Mouse (Mus musculus): ENCODE results near the gene Slc44a2. TPM values are rescaled to one million over a fixed set of nuclear protein-coding genes. Genes with fewer than 3 reads are reported as not detected.

The Slc44a2 gene
- polyA plus RNA-seq, 1 experiment: 55.0 TPM

DNA sequence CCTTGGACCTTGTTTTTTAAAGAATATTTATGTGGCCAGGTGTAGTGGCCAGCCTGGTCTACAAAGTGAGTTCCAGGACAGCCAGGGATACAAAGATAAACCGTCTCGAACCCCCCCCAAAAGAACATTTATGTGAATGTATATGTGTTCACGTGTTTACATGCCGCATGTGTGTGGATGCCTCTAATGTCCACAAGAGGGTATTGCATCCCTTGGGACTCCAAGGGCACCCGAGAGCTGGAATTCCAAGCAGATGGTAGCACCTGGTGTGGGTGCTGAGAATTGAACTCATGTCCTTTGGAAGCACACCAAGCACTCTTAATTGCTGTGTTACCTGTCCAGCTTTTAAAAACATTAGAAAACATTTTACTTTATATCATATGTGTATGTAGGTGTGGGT is 36.9 kb upstream of the Slc44a2 start:
- Histone ChIP-seq H3K4me3 (ENCODE audit: insufficient read depth, low read length) (no peak overlapping the region), H3K4me1 (ENCODE audit: control insufficient read depth, insufficient read depth, low read length) (peaks cover 12% of the 10 kb centered on the region), H3K27ac (ENCODE audit: insufficient read depth, low read depth, low read length) (no peak overlapping the region)
- TF ChIP-seq POLR2A (IDR thresholded peaks at IDR 0.05; ENCODE audit: borderline replicate concordance, low read depth, low read length) (no peak), CTCF (IDR thresholded peaks at IDR 0.05; ENCODE audit: low read depth, low read length) (no peak)

DNA sequence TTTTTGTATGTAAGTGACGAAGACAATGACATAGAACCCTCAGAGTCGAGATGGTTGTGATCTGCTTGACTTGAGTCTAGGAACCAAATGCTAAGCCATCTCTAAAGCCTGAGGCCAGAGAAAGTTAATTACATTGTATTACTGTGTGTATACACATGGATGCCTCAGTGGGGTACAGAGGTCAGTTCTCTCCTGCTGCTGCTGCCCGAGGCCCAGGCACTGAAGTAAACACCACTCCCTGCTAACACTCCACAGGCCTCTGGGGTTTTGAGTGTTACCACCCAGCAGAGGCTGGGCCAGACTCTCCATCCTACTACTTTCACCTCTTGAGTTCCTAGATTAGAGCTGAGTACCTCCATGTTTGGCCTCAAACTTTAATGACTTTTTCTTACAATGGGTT is 36.5 kb upstream of the Slc44a2 start:
- H3K27ac ChIP-seq (ENCODE audit: insufficient read depth, low read depth, low read length): no peak overlapping the region
- no peak for TF ChIP-seq CTCF (IDR thresholded peaks at IDR 0.05; ENCODE audit: low read depth, low read length)
- no peak for TF ChIP-seq POLR2A (IDR thresholded peaks at IDR 0.05; ENCODE audit: borderline replicate concordance, low read depth, low read length)
- H3K4me3 ChIP-seq (ENCODE audit: insufficient read depth, low read length): no peak overlapping the region
- H3K4me1 ChIP-seq (ENCODE audit: control insufficient read depth, insufficient read depth, low read length): peaks cover 16% of the 10 kb centered on the region

DNA sequence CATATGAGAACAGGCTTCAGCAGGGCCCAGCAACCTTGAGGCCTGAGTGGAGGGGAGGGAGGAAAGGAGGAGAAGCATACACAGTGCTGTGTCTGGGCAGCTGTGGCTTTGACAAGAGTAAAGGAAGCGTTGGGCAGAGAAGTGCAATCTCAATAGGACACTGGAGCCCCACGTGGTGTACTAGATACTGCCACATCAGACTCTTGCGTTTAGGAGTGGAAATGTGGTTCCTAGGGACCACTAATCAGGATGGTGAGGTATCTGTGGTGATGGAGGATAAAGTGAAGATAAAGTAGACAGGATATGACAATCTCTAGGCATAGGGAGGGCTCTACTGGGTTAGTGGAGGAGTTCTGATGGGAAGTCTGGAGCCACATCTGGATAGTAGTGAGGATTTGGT is 33.7 kb upstream of the Slc44a2 start:
- Histone ChIP-seq H3K4me1 (ENCODE audit: control insufficient read depth, insufficient read depth, low read length) (peaks cover 23% of the 10 kb centered on the region), H3K27ac (ENCODE audit: insufficient read depth, low read depth, low read length) (no peak overlapping the region), H3K4me3 (ENCODE audit: insufficient read depth, low read length) (peak overlapping the region; percentile 83)
- no peak for TF ChIP-seq POLR2A (IDR thresholded peaks at IDR 0.05; ENCODE audit: borderline replicate concordance, low read depth, low read length)
- no peak for TF ChIP-seq CTCF (IDR thresholded peaks at IDR 0.05; ENCODE audit: low read depth, low read length)

DNA sequence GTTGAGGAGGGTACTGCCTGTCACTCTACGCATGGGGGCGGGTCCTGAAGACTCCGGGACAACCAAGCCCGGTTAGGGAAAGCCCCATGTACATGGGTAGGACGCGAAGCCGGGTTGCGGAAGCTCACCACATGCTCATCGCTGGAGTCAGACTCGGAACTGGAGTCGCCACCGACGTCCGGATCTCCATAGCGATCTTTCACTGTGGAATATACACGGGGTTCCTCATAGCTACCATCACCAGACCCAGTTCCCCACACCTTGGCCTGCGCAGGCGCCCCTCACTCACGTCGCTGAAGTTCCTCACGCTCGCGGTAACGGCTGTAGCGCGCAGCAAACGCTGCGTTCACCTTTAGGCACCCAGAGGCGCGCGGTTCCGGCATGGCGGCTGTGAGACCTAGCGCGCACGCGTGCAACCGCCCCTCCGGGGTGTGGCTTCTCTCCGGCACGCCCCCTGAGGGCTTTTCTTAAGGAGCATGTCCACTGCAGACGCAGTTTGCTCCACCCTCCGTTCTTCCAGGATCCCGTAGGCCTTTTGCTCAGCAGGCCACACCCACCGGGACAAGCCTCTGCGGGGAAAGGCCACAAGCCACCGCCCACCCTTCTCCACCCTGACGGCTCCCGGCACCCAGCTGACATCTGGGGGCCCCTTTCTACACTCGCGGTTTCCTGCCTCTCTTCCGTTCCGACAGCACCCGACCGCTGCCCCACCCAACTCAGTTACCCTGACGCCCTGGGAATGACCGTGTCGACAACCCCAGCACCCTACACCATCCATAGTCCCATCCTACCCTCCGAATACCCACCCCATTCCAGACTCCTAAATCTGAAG is 32.7 kb upstream of the Slc44a2 start, which contains the start of gene Kri1:
Gene Kri1 (minus strand): TSS at position 399 of the 832 bp plus-strand sequence.
- Histone ChIP-seq H3K27ac (ENCODE audit: insufficient read depth, low read depth, low read length) (peak within 1 kb of the TSS; percentile 82), H3K4me1 (ENCODE audit: control insufficient read depth, insufficient read depth, low read length) (peaks cover 23% of the 10 kb centered on the region), H3K4me3 (ENCODE audit: insufficient read depth, low read length) (peak within 1 kb of the TSS; percentile 83)
- TF ChIP-seq CTCF (IDR thresholded peaks at IDR 0.05; ENCODE audit: low read depth, low read length) (no peak), POLR2A (IDR thresholded peaks at IDR 0.05; ENCODE audit: borderline replicate concordance, low read depth, low read length) (0 out of 2 replicates have a peak, but pooled peaks have one; percentile 68)

DNA sequence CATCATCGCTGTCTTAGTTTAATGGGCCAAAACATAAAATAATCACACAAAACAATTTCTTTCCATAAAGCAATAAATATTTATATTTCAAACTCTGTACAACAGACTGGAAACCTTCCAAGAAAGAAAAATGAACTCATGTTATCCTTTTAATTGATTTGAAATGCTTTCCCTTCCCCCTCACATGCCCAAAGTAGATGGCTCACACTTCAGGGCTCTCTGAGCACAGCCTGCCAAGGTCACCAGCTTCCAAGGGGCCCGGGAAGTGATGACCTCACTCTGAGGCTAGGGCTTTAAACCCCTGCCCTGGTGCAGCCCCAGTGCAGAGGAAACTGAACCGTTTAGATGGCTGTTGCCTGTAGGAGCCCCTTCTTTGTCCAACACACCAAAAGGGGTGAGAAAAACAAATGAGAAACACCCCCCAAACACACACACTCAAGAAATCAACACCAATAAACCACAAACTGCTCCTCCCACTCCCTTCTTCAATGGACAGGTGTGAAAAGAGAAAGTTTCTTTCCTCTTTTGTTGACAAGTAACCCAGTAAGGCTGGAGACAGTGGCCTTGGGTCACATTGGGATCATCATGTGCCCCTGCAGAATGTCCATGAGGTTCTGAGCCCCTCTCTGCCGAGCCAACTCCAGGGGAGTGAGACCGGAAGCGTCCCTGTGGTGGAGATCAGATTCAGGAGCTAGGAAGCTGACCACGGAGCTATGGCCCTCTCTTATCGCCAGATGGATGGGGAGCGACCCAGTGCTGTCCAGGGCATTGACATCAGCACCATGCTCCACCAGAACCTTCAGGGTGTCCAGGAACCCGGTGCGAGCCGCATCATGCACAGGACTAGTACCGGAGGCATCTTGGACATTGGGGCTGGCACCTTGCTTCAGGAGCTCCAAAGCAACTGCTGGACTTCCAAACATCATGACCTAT is 31.8 kb upstream of the Slc44a2 start:
- TF ChIP-seq POLR2A (IDR thresholded peaks at IDR 0.05; ENCODE audit: borderline replicate concordance, low read depth, low read length) (no peak), CTCF (IDR thresholded peaks at IDR 0.05; ENCODE audit: low read depth, low read length) (no peak)
- Histone ChIP-seq H3K4me1 (ENCODE audit: control insufficient read depth, insufficient read depth, low read length) (peaks cover 23% of the 10 kb centered on the region), H3K4me3 (ENCODE audit: insufficient read depth, low read length) (peak overlapping the region; percentile 18), H3K27ac (ENCODE audit: insufficient read depth, low read depth, low read length) (peak overlapping the region; percentile 71)

DNA sequence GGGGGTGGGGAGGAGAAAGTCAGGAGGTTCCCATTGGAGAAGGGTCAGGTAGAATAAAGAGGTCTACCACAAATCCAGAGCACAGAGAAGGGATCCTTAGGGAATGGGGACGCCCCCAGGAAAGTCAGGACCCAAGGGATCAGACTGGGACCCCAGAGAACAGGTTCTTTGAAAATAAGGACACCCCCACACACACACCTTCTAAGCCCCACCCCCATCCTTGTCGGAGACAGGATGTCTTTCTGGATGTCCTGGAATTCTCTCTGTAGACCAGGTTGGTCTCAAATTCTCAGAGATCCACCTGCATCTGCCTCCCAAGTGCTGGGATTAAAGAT is 31.2 kb upstream of the Slc44a2 start:
- Histone ChIP-seq H3K4me1 (ENCODE audit: control insufficient read depth, insufficient read depth, low read length) (peaks cover 23% of the 10 kb centered on the region), H3K4me3 (ENCODE audit: insufficient read depth, low read length) (no peak overlapping the region), H3K27ac (ENCODE audit: insufficient read depth, low read depth, low read length) (no peak overlapping the region)
- TF ChIP-seq CTCF (IDR thresholded peaks at IDR 0.05; ENCODE audit: low read depth, low read length) (no peak), POLR2A (IDR thresholded peaks at IDR 0.05; ENCODE audit: borderline replicate concordance, low read depth, low read length) (no peak)

DNA sequence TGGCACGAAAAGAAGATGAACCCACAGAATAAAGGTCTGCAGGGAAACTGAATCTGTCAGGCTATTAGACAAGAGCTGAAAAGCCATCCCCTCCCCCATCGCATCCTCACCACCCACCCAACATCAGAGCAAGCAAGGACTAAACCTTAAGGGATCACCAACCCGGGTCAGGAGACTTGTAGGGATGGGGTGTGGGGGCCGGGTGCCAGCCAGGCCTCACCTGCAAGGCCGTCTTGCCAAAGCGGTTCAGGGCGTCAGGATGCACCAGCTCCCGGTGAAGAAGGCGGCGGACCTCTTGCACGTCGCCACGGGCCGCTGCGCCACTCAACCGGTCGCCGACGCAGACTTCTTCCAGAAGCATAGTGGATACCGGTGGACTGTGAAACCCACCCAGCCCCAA is 29.9 kb upstream of the Slc44a2 start:
- H3K4me1 ChIP-seq (ENCODE audit: control insufficient read depth, insufficient read depth, low read length): peaks cover 23% of the 10 kb centered on the region
- TF ChIP-seq POLR2A (IDR thresholded peaks at IDR 0.05; ENCODE audit: borderline replicate concordance, low read depth, low read length): no peak
- no peak for TF ChIP-seq CTCF (IDR thresholded peaks at IDR 0.05; ENCODE audit: low read depth, low read length)
- peak overlapping the region; percentile 76 for H3K4me3 ChIP-seq (ENCODE audit: insufficient read depth, low read length)
- peak overlapping the region; percentile 34 for H3K27ac ChIP-seq (ENCODE audit: insufficient read depth, low read depth, low read length)

DNA sequence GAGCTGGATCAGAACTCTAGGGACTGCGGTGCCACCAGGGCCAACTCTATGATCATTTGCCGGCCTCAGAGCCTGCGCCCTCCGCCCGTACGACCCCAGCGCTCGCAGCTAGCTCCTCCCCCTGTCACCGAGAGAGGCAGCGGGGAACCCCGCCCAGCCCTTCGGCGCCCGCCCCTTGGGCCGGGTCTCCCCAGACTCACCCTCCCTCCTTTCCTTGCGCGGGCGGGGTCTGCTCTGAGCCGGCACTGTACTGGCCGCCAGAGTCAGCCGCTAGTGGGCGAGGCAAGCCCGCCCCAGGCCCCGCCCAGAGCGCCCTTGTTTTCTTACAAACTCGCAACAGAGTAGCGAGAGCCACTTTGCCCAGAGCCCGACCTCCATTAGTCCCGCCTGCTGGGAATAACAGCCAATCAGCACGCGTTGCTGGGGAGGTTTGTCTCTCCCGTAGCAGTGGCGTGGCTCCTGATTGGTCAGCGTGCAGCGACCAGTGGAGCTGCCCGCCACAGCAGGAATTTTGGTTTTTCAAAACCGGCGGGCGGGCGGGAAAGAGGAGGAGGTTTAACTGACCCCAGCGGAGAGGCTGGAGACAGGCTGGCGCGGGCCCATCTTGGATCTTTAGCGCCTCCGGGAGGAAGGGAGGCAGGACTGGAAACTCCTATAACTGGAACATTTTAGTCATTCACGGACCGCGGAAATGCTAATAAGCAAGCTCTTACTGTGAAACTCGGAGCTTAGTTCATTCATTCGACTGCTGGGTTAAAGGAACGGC is 29.3 kb upstream of the Slc44a2 start, which contains the start of gene Cdkn2d:
Gene Cdkn2d (minus strand): TSS at position 386 of the 766 bp plus-strand sequence.
- H3K4me1 ChIP-seq (ENCODE audit: control insufficient read depth, insufficient read depth, low read length): peaks cover 23% of the 10 kb centered on the region
- H3K27ac ChIP-seq (ENCODE audit: insufficient read depth, low read depth, low read length): peak within 1 kb of the TSS; percentile 75
- TF ChIP-seq POLR2A (IDR thresholded peaks at IDR 0.05; ENCODE audit: borderline replicate concordance, low read depth, low read length) (no peak), CTCF (IDR thresholded peaks at IDR 0.05; ENCODE audit: low read depth, low read length) (no peak)
- H3K4me3 ChIP-seq (ENCODE audit: insufficient read depth, low read length): peak within 1 kb of the TSS; percentile 76

DNA sequence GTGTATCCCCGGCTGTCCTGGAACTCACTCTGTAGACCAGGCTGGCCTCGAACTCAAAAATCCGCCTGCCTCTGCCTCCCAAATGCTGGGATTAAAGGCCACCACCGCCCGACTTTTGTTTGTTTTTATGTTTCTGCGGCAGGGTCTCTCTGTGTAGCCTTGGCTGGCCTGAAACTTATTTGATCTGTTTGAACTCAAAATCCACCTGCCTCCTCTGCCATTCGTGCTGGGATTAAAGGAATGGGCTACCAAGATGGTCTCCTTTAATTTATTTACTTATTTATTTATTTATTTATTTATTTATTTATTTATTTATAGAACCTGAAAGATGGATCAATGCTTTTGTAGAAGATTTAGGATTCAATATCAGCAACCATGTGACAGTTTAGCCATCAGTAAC is 28.6 kb upstream of the Slc44a2 start:
- peak overlapping the region; percentile 75 for H3K27ac ChIP-seq (ENCODE audit: insufficient read depth, low read depth, low read length)
- peak overlapping the region; percentile 55 for H3K4me3 ChIP-seq (ENCODE audit: insufficient read depth, low read length)
- peaks cover 17% of the 10 kb centered on the region for H3K4me1 ChIP-seq (ENCODE audit: control insufficient read depth, insufficient read depth, low read length)

All from bone marrow macrophage, adult 2 months (primary cell).